Mouse (Mus musculus): ENCODE measurements around the gene Stx1b. TPM values are rescaled to one million over a fixed set of nuclear protein-coding genes. Genes with fewer than 3 reads are reported as not detected.
"Not testable (repeated sequence)": the region's sequence is repeated elsewhere in the genome, so short reads cannot be mapped to it uniquely, and the experiment has no call there.

Gene Stx1b
- total RNA-seq, 2 experiments from 2014 or later, result 0.12 to 1.5 TPM

- peak; percentile 7 for ATAC-seq (replicated peaks; ENCODE audit: poor library complexity)
Observed at GRCm38 (mm10) chr7:127777474-127778266, 46.7 kb downstream of the Stx1b start.

GRCm38 (mm10) chr7:127776878-127777473 is 47.4 kb downstream of the Stx1b start:
- ATAC-seq (replicated peaks; ENCODE audit: poor library complexity), result peak; percentile 85

GRCm38 (mm10) chr7:127776426-127776825 is 47.9 kb downstream of the Stx1b start, which contains the start of gene Setd1a:
Gene Setd1a (plus strand): TSS chr7:127776670.
- peak; percentile 54 for ATAC-seq (replicated peaks; ENCODE audit: poor library complexity)

GRCm38 (mm10) chr7:127775837-127776236 is 48.5 kb downstream of the Stx1b start:
- ATAC-seq (replicated peaks; ENCODE audit: poor library complexity), result not testable (repeated sequence)

- ATAC-seq (replicated peaks; ENCODE audit: poor library complexity), result peak; percentile 45
Observed at GRCm38 (mm10) chr7:127773664-127774384, 50.5 kb downstream of the Stx1b start.

GRCm38 (mm10) chr7:127772557-127772956 is 51.8 kb downstream of the Stx1b start:
- ATAC-seq (replicated peaks; ENCODE audit: poor library complexity), result no peak

- no peak for ATAC-seq (replicated peaks; ENCODE audit: poor library complexity)
Observed at GRCm38 (mm10) chr7:127772080-127772479, 52.3 kb downstream of the Stx1b start.

- no peak for ATAC-seq (replicated peaks; ENCODE audit: poor library complexity)
Observed at GRCm38 (mm10) chr7:127771262-127771661, 53.1 kb downstream of the Stx1b start.

GRCm38 (mm10) chr7:127770039-127770905 is 54.1 kb downstream of the Stx1b start:
- 0 out of 2 replicates have a peak, but pooled peaks have one; percentile 3 for ATAC-seq (replicated peaks; ENCODE audit: poor library complexity)

GRCm38 (mm10) chr7:127769651-127770038 is 54.7 kb downstream of the Stx1b start, which contains the start of gene Orai3:
Gene Orai3 (plus strand): TSS chr7:127769815.
- peak; percentile 42 for ATAC-seq (replicated peaks; ENCODE audit: poor library complexity)

GRCm38 (mm10) chr7:127768997-127769593 is 55.3 kb downstream of the Stx1b start:
- peak; percentile 53 for ATAC-seq (replicated peaks; ENCODE audit: poor library complexity)

GRCm38 (mm10) chr7:127768346-127768996 is 55.9 kb downstream of the Stx1b start:
- ATAC-seq (replicated peaks; ENCODE audit: poor library complexity), result no peak

- ATAC-seq (replicated peaks; ENCODE audit: poor library complexity), result peak; percentile 2; the same call in 1 of the 2 replicates
Observed at GRCm38 (mm10) chr7:127767671-127768345, 56.5 kb downstream of the Stx1b start.

- peak; percentile 72 for ATAC-seq (replicated peaks; ENCODE audit: poor library complexity)
Observed at GRCm38 (mm10) chr7:127766851-127767609, 57.3 kb downstream of the Stx1b start.

GRCm38 (mm10) chr7:127765756-127766155 is 58.6 kb downstream of the Stx1b start:
- ATAC-seq (replicated peaks; ENCODE audit: poor library complexity), result no peak

GRCm38 (mm10) chr7:127763642-127764041 is 60.7 kb downstream of the Stx1b start:
- ATAC-seq (replicated peaks; ENCODE audit: poor library complexity), result no peak

GRCm38 (mm10) chr7:127761026-127761425 is 63.3 kb downstream of the Stx1b start:
- peak; percentile 94 for ATAC-seq (replicated peaks; ENCODE audit: poor library complexity)

GRCm38 (mm10) chr7:127760478-127760877 is 63.9 kb downstream of the Stx1b start:
- ATAC-seq (replicated peaks; ENCODE audit: poor library complexity), result no peak

All from megakaryocyte progenitor cell, adult 5-6 weeks (primary cell).